Mouse (Mus musculus): Measurements from ENCODE around the gene Ptgs1.

GRCm38 (mm10) chr2:36183278-36183677 lies 46.9 kb upstream of the Ptgs1 start:
- TF ChIP-seq CTCF (IDR thresholded peaks at IDR 0.05; ENCODE audit: extremely low read depth, insufficient read depth, low read length) (no peak), POLR2A (IDR thresholded peaks at IDR 0.05; ENCODE audit: extremely low read depth, insufficient read depth, low read length) (no peak)

All from cortical plate, adult 2 months (tissue).